Mouse (Mus musculus): ENCODE results near the gene Dlst.

Dlst gene

GRCm38 (mm10) chr12:85110698-85111592 is at the start of gene Dlst, which contains the start of gene Prox2:
TSS of gene Dlst (plus strand) at chr12:85110833.
TSS of gene Prox2 (minus strand) at chr12:85110759.
- in situ Hi-C loops (cut with MboI), result no loop called here

- in situ Hi-C loops (cut with MboI), result no loop called here
These were observed 39.6 kb upstream of the Dlst start for GRCm38 (mm10) chr12:85071043-85071442.

- in situ Hi-C loops (cut with MboI), result no loop called here
These were observed 33.5 kb upstream of the Dlst start for GRCm38 (mm10) chr12:85077100-85077499.

- in situ Hi-C loops (cut with MboI), result no loop called here
These were observed 26.4 kb upstream of the Dlst start for GRCm38 (mm10) chr12:85084257-85084656.

- in situ Hi-C loops (cut with MboI), result no loop called here
These were observed 25.7 kb upstream of the Dlst start for GRCm38 (mm10) chr12:85084941-85085340.

GRCm38 (mm10) chr12:85087845-85088244 is 22.8 kb upstream of the Dlst start:
- in situ Hi-C loops (cut with MboI), result no loop called here

- in situ Hi-C loops (cut with MboI), result no loop called here
These were observed 19.4 kb upstream of the Dlst start for GRCm38 (mm10) chr12:85091190-85091589.

- in situ Hi-C loops (cut with MboI), result no loop called here
These were observed 18.4 kb upstream of the Dlst start for GRCm38 (mm10) chr12:85092214-85092613.

GRCm38 (mm10) chr12:85094010-85094409 is 16.6 kb upstream of the Dlst start:
- in situ Hi-C loops (cut with MboI), result no loop called here

GRCm38 (mm10) chr12:85094706-85095105 is 15.9 kb upstream of the Dlst start:
- in situ Hi-C loops (cut with MboI), result no loop called here

GRCm38 (mm10) chr12:85095146-85095545 is 15.5 kb upstream of the Dlst start:
- in situ Hi-C loops (cut with MboI), result no loop called here

GRCm38 (mm10) chr12:85095859-85096258 is 14.8 kb upstream of the Dlst start:
- in situ Hi-C loops (cut with MboI), result no loop called here

- in situ Hi-C loops (cut with MboI), result no loop called here
These were observed 9.6 kb upstream of the Dlst start for GRCm38 (mm10) chr12:85101001-85101400.

- in situ Hi-C loops (cut with MboI), result no loop called here
These were observed 9.0 kb upstream of the Dlst start for GRCm38 (mm10) chr12:85101521-85102106.

GRCm38 (mm10) chr12:85103096-85103495 is 7.5 kb upstream of the Dlst start:
- in situ Hi-C loops (cut with MboI), result no loop called here

GRCm38 (mm10) chr12:85104789-85105188 is 5.8 kb upstream of the Dlst start:
- in situ Hi-C loops (cut with MboI), result no loop called here

GRCm38 (mm10) chr12:85106292-85106691 is 4.3 kb upstream of the Dlst start:
- in situ Hi-C loops (cut with MboI), result no loop called here

GRCm38 (mm10) chr12:85108643-85109042 is 2.0 kb upstream of the Dlst start:
- in situ Hi-C loops (cut with MboI), result no loop called here

GRCm38 (mm10) chr12:85109426-85109825 is 1.2 kb upstream of the Dlst start:
- in situ Hi-C loops (cut with MboI), result no loop called here

- in situ Hi-C loops (cut with MboI), result no loop called here
These were observed 479 bp upstream of the Dlst start for GRCm38 (mm10) chr12:85110011-85110697.

- in situ Hi-C loops (cut with MboI), result no loop called here
These were observed 2.1 kb downstream of the Dlst start for GRCm38 (mm10) chr12:85112550-85113251.

GRCm38 (mm10) chr12:85113337-85113736 is 2.7 kb downstream of the Dlst start:
- in situ Hi-C loops (cut with MboI), result no loop called here

All from mature B cell (primary cell).